Mouse (Mus musculus): ENCODE results near the gene Nrxn2.

DNA sequence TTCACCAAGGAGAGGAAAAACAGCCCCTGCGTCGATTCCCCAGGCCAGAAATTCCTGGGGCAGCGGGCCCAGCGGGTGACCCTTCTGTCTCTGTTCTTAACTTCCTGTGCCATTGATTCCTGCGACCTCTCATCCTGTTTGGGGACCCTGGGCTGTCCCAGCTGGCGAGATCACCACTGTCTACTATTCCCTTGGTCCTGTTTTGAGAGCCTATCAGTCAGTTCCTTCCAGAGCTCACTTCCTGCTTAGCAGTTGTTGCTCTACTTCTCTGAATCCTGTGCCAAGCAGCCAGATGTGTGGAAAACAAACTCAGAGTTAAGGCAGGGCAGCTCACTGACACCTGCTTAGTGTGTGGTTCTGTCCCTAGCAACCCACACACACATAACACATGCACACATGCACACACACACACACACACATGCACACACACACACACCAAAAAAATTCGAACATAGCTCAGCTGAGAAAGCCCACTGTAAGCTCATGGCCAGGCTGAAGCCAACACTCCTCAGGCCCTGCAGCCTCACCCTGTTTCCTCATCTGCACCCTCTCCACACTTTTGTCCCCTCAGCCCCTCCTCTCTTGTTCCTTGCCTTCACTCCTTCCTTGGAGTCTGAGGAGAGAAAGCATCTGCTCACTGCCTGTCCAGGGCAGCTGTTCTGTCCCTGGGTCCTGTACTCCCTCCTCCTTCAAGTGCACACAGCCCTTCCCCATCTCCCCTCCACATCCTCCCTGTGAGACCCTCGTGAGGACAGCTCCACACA is 135.5 kb downstream of the Nrxn2 start:
- TF ChIP-seq CTCF (IDR thresholded peaks at IDR 0.05; ENCODE audit: control insufficient read depth, insufficient read depth, insufficient read length) (no peak), FOSL1 (IDR thresholded peaks at IDR 0.05; ENCODE audit: insufficient read depth, low read length, poor library complexity, severe bottlenecking) (no peak), USF1 (IDR thresholded peaks at IDR 0.05; ENCODE audit: low read depth) (no peak), CEBPB (IDR thresholded peaks at IDR 0.05; ENCODE audit: low read depth) (no peak)
